Mouse (Mus musculus) adrenal gland, postnatal 25 days (tissue): Measurements from ENCODE around the gene P2ry10. TPM values are rescaled to one million over a fixed set of nuclear protein-coding genes. Genes with fewer than 3 reads are reported as not detected.
"Not testable (repeated sequence)": the region's sequence is repeated elsewhere in the genome, so short reads cannot be mapped to it uniquely, and the experiment has no call there.

Experiments used
- DNase-seq: peaks from one replicate; pipeline ENCODE4 v3.0.0; 2021; ENCODE audit warnings: mixed read lengths
- long read RNA-seq: library from polyadenylated mRNA; stranded (forward); transcript quantifications from one replicate; pipeline ENCODE4 v2.0.0, GENCODE M21; 2021
- total RNA-seq: library from RNA; stranded (reverse); gene quantifications from 2 replicates; pipeline ENCODE4 v1.2.3, GENCODE M21; 2021

The P2ry10 gene
- not detected in 2 replicates for total RNA-seq
- long read RNA-seq, result 0 reads

GRCm38 (mm10) chrX:107088177-107088576 lies at the start of gene P2ry10:
TSS of gene P2ry10 (plus strand) at chrX:107088492.
- DNase-seq, result no peak

- DNase-seq, result no peak
These were observed 49.1 kb upstream of the P2ry10 start for GRCm38 (mm10) chrX:107039146-107039545.

GRCm38 (mm10) chrX:107039635-107040034 lies 48.7 kb upstream of the P2ry10 start:
- DNase-seq, result no peak

DNA sequence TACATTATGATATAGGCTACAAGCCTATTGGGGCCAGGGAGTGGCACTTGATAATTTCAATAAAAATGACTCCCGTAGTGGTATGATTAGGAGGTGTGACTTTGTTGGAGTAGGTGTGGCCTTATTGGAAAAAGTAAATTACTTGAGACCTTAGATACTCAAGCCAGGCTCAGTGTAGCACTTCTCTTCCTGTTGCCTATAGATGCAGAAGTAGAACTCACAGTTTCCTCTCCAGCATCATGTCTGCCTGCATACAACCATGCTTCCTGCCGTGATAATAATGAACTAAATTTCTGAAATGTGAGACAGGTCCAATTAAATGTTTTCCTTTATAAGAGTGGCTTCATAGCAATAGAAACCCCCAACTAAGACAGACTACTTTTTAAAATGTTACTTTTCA lies 45.9 kb upstream of the P2ry10 start:
- DNase-seq, result no peak

DNA sequence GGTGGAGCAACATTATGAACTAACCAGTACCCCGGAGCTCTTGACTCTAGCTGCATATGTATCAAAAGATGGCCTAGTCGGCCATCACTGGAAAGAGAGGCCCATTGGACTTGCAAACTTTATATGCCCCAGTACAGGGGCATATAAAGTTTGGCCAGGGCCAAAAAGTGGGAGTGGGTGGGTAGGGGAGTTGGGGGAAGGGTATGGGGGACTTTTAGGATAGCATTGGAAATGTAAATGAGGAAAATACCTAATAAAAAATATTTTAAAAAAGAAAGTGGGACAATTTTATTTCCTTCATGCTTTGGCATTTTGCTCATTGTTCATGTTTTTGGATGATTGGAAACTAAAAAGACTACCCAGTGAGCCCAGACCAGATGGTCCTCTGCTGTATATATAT lies 4.9 kb upstream of the P2ry10 start:
- DNase-seq, result not testable (repeated sequence)

DNA sequence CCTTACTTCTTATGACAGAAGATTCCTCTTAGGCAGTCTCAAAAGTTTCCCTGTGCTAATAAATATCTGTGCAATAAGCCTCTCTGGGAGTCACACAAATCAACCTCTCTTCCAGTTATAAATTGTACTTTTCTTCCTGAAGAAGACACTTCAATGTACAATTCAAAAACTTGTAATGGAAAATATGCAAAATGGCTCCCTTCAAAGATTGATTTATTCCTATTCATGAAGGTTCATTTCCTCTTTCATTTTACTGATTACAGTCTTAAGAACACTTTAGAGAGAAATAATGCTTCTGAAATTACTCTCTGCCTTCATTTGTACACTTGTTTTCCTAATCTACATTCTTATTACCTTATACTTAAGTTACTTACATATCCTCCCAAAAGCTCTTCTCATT lies 4.0 kb upstream of the P2ry10 start:
- DNase-seq, result no peak

DNA sequence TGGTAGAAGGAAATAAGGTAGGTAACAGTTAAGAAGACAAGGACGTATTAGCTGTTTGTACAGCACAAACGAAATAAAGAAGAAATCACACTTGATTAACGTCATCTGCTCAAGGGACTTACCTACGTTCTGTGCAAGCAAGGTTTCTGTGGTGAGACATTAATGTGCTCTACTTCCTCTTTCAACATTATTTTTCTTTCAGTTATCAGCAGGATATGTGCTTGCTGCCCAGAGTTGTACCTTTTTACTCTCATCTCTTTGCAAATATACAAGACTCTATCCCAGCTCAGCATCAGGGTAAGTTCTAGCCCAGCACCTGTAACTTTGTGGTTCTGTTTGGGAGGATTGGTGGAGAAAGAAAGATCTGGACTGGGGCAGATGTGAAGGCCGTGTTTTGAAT lies 839 bp downstream of the P2ry10 start:
- DNase-seq, result no peak

GRCm38 (mm10) chrX:107089930-107090329 lies 1.6 kb downstream of the P2ry10 start:
- no peak for DNase-seq

- no peak for DNase-seq
These were observed 7.3 kb downstream of the P2ry10 start for GRCm38 (mm10) chrX:107095633-107096032.

DNA sequence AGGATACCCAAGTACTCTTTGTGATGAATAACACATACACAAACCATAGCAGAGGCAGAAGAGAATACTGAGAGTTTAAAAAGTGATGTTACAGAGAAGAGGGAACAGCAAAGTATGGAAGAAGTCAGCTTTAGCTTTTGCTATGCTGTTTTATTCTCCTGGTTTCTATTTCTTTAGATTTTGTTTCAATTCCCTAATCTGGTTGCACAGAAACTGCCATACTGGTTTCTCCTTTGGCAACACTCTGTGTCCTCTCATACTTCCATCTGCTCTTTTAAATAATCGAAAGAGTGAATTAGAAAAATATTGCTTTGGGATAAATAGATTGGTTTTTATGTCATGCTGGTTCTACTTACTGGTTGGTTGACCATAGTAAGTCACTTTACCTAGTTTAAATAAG lies 28.0 kb downstream of the P2ry10 start:
- no peak for DNase-seq

- DNase-seq, result no peak
These were observed 28.7 kb downstream of the P2ry10 start for GRCm38 (mm10) chrX:107116987-107117386.

DNA sequence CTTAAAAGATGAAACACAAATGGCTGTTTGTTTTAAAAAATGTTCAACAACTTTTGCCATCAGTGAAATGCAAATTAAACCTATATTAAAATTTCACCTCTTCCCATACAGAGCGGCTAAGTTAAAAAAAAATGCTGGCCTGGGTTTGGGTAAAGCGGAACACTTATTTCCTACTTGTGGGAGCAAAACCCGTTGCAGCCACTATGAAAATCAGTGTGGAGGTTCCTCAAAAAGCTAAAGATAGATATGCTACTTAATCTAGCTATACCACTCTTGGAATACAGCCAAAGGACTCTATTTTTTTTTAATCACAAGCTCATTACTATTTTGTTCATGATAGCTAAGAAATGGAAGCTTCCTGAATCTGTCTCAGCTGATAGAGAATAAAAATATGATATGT lies 54.9 kb downstream of the P2ry10 start:
- no peak for DNase-seq

DNA sequence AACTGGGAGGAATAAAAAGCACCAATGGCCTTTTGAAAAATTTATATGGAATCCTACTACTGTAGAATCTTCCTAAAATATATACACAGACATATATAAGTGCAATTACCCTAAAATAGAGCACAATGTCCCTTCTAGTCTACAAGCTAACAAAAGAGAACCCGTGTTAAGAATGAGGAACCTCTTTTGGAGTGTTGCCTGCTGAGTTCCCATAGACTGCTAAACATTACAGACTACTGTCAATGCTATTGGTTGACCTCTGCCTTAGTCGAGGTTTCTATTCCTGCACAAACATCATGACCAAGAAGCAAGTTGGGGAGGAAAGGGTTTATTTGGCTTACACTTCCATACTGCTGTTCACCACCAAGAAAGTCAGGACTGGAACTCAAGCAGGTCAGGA lies 55.6 kb downstream of the P2ry10 start:
- no peak for DNase-seq

DNA sequence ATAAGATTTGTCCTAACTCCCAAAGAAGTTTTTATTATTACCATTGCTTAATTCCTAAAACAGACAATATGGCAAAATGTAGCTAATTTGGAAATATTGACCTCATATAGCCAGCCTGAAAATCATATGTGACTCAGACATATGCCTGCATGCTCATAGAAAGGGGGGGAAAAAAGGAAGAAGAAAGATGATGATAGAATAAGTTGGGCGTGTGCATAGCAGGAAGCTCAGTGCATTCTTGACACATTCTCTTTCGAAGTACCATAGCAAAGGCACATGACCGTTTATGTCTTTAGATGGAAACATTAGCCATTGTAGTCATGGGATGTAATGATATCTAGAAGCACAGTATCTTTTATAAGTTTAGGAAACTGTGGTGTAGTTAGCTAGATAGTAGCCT lies 60.4 kb downstream of the P2ry10 start, which contains the start of gene P2ry10b:
TSS of gene P2ry10b (plus strand) at position 247 of the 400 bp plus-strand sequence.
- no peak for DNase-seq

DNA sequence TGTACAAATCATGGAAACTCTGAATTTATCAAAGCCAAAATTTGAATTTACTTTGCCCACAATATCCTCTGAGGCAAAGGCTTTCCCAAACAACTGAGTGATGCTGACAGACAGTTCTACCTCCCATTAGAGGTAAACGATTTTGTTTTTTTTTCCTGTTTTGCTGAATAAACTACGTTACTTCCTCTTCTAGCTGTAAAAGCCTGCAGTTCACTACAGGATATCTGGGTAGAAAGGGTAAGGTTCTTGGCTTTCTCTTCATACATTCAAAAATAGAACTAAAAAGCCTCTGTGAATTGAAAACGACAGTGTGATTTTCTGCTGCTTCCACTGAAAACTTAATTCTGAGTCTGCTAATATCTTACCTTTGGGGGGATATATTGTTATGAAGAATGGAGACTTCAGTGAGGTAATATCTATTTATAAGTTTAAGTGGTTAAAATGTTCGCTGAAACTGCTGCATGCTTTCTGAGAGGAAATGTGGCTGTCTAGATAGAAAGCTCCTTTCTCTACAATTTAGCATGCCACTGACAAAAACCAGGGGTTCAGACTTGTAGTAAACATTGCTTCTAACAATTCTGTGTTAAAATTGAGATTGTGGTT lies 61.2 kb downstream of the P2ry10 start:
- no peak for DNase-seq

GRCm38 (mm10) chrX:107150027-107150426 lies 61.7 kb downstream of the P2ry10 start:
- DNase-seq, result no peak

DNA sequence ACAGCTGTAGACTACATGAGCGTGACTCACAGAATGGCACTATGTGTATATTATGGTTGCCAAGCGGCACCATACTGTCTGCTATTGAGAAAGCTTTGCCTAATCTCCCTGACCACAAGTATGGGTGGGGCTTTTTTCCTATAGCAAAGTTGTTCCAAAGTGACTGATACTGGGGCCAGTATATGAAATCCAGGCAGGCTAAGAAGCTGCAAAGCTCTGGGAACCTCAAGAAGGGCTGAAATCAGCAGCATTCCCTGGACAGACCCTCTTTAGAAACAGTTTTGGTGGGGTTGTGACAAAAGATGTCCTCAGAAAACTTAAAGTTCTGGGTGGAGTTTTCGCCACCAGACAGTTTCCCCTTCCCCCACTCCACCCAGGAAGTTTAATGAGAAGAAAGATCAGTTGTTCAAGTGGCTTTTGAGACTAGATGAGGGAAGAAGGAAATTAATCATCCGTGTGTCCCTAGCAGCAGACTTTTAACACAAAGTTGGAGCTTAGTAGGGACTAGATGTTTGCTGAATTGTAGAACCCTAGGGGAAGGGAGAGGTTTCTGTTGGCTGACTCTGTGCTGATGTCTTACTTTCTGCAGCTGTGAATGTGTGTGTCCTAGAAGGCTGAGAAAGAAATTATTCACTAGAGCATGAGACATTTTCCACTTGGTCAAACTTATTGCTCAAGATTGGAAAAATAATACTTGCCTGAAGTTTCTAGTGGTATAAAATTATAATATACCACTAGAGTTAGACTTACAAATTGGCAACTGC lies 62.6 kb downstream of the P2ry10 start:
- DNase-seq, result no peak

Other genes starting within 250 kb of the P2ry10 start
- gene Rtl3, start 247.8 kb upstream of the P2ry10 start, total RNA-seq, result 0.09 TPM in 1 of 2 replicates, not detected in the other
- gene Lpar4, start 167.9 kb upstream of the P2ry10 start, total RNA-seq, result 1.4 and 2.0 TPM in 2 replicates
- 1.8 and 2.0 TPM in 2 replicates for gene P2ry10b, start 60.4 kb downstream of the P2ry10 start, total RNA-seq
- not detected in 2 replicates for gene Gpr174, start 167.4 kb downstream of the P2ry10 start, total RNA-seq